Mouse (Mus musculus) activated CD4-positive, CD25-positive, alpha-beta regulatory T cell (primary cell): ENCODE measurements around the gene Wfdc10. TPM values are rescaled to one million over a fixed set of nuclear protein-coding genes. Genes with fewer than 3 reads are reported as not detected.

ENCODE experiments used
- polyA plus RNA-seq, 2 experiments: library from polyadenylated mRNA; unstranded; fragments of 100-300 nt; shearing (Covaris generic); gene quantifications; one replicate each; pipeline ENCODE4 v1.2.1; 2017

Wfdc10 gene
- polyA plus RNA-seq, result not detected

GRCm38 (mm10) chr2:164655858-164656257 is at the start of gene Wfdc10:
Gene Wfdc10 (plus strand): TSS chr2:164656046.

GRCm38 (mm10) chr2:164613471-164613870 is 42.4 kb upstream of the Wfdc10 start, which contains the start of the genes Wfdc6b and Wfdc8:
Gene Wfdc6b (plus strand): TSS chr2:164613522.
Gene Wfdc8 (minus strand): TSS chr2:164613626.

DNA sequence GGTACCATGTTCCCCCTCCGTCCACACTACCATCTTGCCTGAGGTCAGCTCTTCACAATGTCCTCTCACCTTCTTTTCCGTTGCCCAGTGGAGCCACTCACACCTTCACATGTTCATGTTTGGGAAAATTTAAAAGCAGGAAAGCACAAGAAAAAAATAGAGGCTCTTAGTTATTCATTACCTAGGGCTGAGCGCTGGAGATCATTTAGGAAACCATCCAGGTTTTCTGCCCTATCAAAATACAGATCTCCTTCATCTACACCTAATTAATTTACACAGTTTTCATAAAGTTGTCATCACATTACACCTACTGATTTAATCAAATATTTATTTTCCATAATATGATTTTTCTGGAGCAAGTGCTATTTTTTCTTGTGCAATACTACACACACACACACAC is 17.1 kb upstream of the Wfdc10 start, which contains the start of gene Wfdc16:
Wfdc16 (minus strand) TSS at position 101 of the 400 bp plus-strand sequence.

GRCm38 (mm10) chr2:164656483-164656882 is 637 bp downstream of the Wfdc10 start, which contains the start of gene Wfdc9:
Gene Wfdc9 (minus strand): TSS chr2:164656583.

DNA sequence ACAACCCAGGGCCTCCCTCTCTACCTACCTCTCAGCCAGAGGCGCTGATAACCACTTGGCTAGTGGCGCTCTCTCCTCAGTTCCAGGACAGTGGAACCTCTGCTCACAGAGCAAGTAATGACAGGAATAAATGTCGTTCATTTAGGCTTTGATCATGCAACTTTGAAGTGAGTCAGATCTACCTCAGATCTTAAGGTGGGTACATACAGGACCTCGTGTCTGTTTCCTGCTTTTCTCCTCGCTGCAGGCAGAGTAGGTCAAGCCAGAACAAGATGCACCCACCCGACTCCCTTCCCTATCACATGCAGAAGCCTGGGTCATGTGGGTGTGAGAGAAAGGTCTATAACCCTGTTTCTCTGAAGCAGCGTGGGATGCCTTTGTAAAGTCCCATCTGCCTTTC is 18.1 kb downstream of the Wfdc10 start, which contains the start of gene Wfdc11:
Wfdc11 (minus strand) TSS at position 101 of the 400 bp plus-strand sequence.

DNA sequence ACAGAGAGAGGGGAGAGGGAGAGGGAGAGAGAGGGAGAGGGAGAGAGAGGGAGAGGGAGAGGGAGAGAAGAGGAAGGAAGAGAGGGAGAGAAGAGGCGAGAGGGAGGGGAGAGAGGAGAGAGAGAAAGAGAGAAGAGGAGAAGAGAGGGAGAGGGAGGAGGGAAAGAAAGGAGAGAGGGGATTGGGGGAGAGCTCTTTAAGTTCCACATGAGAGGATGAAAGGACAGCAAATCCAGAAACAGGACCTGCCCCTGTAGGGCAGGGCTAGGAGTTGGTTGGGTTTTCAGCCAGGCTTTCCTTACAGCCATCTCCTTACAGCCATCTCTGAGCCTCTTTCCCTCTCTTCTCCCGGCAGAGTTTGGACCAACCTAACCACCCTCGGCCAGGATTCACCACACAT is 29.0 kb downstream of the Wfdc10 start, which contains the start of gene Wfdc13:
Wfdc13 (plus strand) TSS at position 301 of the 400 bp plus-strand sequence.

DNA sequence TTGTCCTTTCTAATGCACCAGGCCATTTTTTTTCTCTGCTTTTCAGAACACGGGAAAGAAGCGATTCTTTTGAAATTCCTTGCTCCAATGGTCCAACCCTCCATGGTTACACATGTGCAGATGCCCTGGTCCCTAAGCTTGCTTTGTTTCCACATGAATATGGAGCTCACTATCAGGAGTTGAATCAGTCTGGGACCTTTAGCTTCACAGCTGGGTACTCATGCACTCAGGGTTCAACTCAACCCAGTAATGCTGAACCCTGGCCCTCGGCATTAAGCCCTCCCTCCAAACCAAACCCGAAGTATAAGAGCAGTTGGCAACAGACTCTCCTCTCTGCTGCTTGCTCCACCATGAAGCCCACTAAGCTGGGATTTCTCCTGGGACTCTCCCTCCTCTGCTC is 42.4 kb downstream of the Wfdc10 start, which contains the start of gene Spint4:
Spint4 (plus strand) TSS at position 301 of the 400 bp plus-strand sequence.

Other genes with a start within 250 kb of the Wfdc10 start
- gene Sdc4, start 212.2 kb upstream of the Wfdc10 start, polyA plus RNA-seq, result 10 to 100 TPM in 1 of 2 experiments, 1 to 10 TPM in 1; 2.1 to 10.2 TPM
- gene Sys1, start 199.1 kb upstream of the Wfdc10 start, polyA plus RNA-seq, result 100 to 1,000 TPM; 109 to 126 TPM
- 10 to 100 TPM; 11.8 to 17.1 TPM for gene Gm20458, start 195.1 kb upstream of the Wfdc10 start, polyA plus RNA-seq
- under 1 TPM in 1 of 2 experiments, not detected in 1; 0.24 TPM for gene Trp53tg5, start 182.3 kb upstream of the Wfdc10 start, polyA plus RNA-seq
- 1 to 10 TPM; 3.5 to 4.9 TPM for gene Dbndd2, start 169.9 kb upstream of the Wfdc10 start, polyA plus RNA-seq
- gene Pigt, start 158.5 kb upstream of the Wfdc10 start, polyA plus RNA-seq, result 10 to 100 TPM; 32.7 to 39.1 TPM
- 1 to 10 TPM in 1 of 2 experiments, under 1 TPM in 1; 0.43 to 1.1 TPM for gene Wfdc2, start 93.6 kb upstream of the Wfdc10 start, polyA plus RNA-seq
- gene Spint3, start 82.6 kb upstream of the Wfdc10 start, polyA plus RNA-seq, result not detected
- gene Wfdc6a, start 70.6 kb upstream of the Wfdc10 start, polyA plus RNA-seq, result not detected
- gene Eppin, start 62.5 kb upstream of the Wfdc10 start, polyA plus RNA-seq, result not detected
- gene Wfdc6b, start 42.5 kb upstream of the Wfdc10 start, polyA plus RNA-seq, result under 1 TPM in 1 of 2 experiments, not detected in 1; 0.28 TPM
- under 1 TPM in 1 of 2 experiments, not detected in 1; 0.12 TPM for gene Wfdc8, start 42.4 kb upstream of the Wfdc10 start, polyA plus RNA-seq
- gene Wfdc16, start 17.2 kb upstream of the Wfdc10 start, polyA plus RNA-seq, result not detected
- gene Wfdc9, start 537 bp downstream of the Wfdc10 start, polyA plus RNA-seq, result not detected
- gene Wfdc11, start 18.0 kb downstream of the Wfdc10 start, polyA plus RNA-seq, result not detected
- gene Wfdc13, start 29.1 kb downstream of the Wfdc10 start, polyA plus RNA-seq, result not detected
- not detected for gene Spint4, start 42.5 kb downstream of the Wfdc10 start, polyA plus RNA-seq
- gene Spint5, start 59.3 kb downstream of the Wfdc10 start, polyA plus RNA-seq, result not detected
- under 1 TPM in 1 of 2 experiments, not detected in 1; 0.49 TPM for gene Wfdc3, start 89.9 kb downstream of the Wfdc10 start, polyA plus RNA-seq
- gene Dnttip1, start 89.9 kb downstream of the Wfdc10 start, polyA plus RNA-seq, result 10 to 100 TPM; 64.6 to 68.8 TPM
- 10 to 100 TPM; 20.3 to 34.2 TPM for gene Ube2c, start 113.9 kb downstream of the Wfdc10 start, polyA plus RNA-seq
- not detected for gene Tnnc2, start 123.9 kb downstream of the Wfdc10 start, polyA plus RNA-seq
- 10 to 100 TPM in 1 of 2 experiments, 1 to 10 TPM in 1; 7.8 to 11.3 TPM for gene Snx21, start 129.8 kb downstream of the Wfdc10 start, polyA plus RNA-seq
- 10 to 100 TPM; 43.0 to 44.5 TPM for gene Acot8, start 148.8 kb downstream of the Wfdc10 start, polyA plus RNA-seq
- 1 to 10 TPM; 4.5 to 9.6 TPM for gene Zswim3, start 149.1 kb downstream of the Wfdc10 start, polyA plus RNA-seq
- gene Zswim1, start 166.6 kb downstream of the Wfdc10 start, polyA plus RNA-seq, result 10 to 100 TPM; 16.1 to 16.4 TPM
- gene Spata25, start 172.5 kb downstream of the Wfdc10 start, polyA plus RNA-seq, result under 1 TPM in 1 of 2 experiments, not detected in 1; 0.67 TPM
- gene Ctsa, start 176.8 kb downstream of the Wfdc10 start, polyA plus RNA-seq, result 100 to 1,000 TPM; 220 to 295 TPM
- gene Neurl2, start 177.4 kb downstream of the Wfdc10 start, polyA plus RNA-seq, result 1 to 10 TPM; 1.6 to 2.6 TPM
- 1 to 10 TPM; 2.9 to 7.1 TPM for gene Pltp, start 201.7 kb downstream of the Wfdc10 start, polyA plus RNA-seq
- 100 to 1,000 TPM; 130 to 134 TPM for gene Pcif1, start 223.3 kb downstream of the Wfdc10 start, polyA plus RNA-seq